Mouse (Mus musculus): Measurements from ENCODE around the gene Cyp2ab1. TPM values are rescaled to one million over a fixed set of nuclear protein-coding genes. Genes with fewer than 3 reads are reported as not detected.

Cyp2ab1 gene
- total RNA-seq, 2 experiments from 2014 or later: 1.1 TPM; not detected in 1

DNA sequence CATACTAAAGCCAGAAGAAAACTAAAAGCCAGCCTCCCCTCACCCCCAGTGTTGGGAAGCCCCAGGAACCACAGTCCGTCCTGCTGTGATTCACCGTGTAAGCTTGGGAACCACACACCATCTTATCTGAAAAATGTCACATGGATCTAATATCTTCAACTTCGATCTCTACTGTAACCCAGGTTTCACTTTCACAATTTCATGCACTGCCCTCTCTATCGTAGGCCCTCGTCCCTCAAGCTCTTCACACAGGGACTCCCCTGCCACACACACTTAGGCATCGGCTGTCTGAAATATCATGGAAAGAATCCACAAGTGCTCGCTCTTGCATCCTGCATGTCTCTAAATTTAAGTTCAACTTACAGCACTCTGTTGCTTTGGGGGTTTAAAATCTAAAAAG is 60.1 kb downstream of the Cyp2ab1 start:
- no peak for DNase-seq

Other genes with a start within 250 kb of the Cyp2ab1 start
- 10 to 100 TPM; 79.1 to 94.7 TPM for gene Klhl24, start 227.9 kb downstream of the Cyp2ab1 start, total RNA-seq (2021)
- gene Yeats2, start 184.3 kb downstream of the Cyp2ab1 start, total RNA-seq (2021): 10 to 100 TPM; 29.5 to 46.7 TPM
- 1 to 10 TPM; 2.3 to 3.4 TPM for gene Map6d1, start 84.0 kb downstream of the Cyp2ab1 start, total RNA-seq (2021)
- gene Parl, start 23.0 kb downstream of the Cyp2ab1 start, total RNA-seq (2021): 100 to 1,000 TPM; 129 to 151 TPM
- gene Abcc5, start 101.0 kb upstream of the Cyp2ab1 start, total RNA-seq (2021): 10 to 100 TPM; 43.6 to 59.3 TPM
- gene Eif2b5, start 173.4 kb upstream of the Cyp2ab1 start, total RNA-seq (2021): 10 to 100 TPM; 56.6 to 61.4 TPM
- gene Dvl3, start 191.6 kb upstream of the Cyp2ab1 start, total RNA-seq (2021): 10 to 100 TPM; 38.9 to 43.5 TPM
- gene Ap2m1, start 210.1 kb upstream of the Cyp2ab1 start, total RNA-seq (2021): 100 to 1,000 TPM; 277 to 296 TPM
- gene Abcf3, start 223.2 kb upstream of the Cyp2ab1 start, total RNA-seq (2021): 10 to 100 TPM; 71.2 to 78.8 TPM

All from adrenal gland, postnatal 10 days (tissue).